Mouse (Mus musculus) adrenal gland, postnatal 0 days (tissue): Measurements from ENCODE around the gene Skap1. TPM values are rescaled to one million over a fixed set of nuclear protein-coding genes. Genes with fewer than 3 reads are reported as not detected.

Experiments
- polyA plus RNA-seq: library from polyadenylated mRNA; unstranded; fragments of >200 nt; fragmentation: Nextera tagmentation; extraction: Ambion mirVana; gene quantifications from 2 replicates; pipeline ENCODE4 v1.2.1, GENCODE M21; 2015

Skap1 gene
- polyA plus RNA-seq = 6.4 and 10.9 TPM in 2 replicates

DNA sequence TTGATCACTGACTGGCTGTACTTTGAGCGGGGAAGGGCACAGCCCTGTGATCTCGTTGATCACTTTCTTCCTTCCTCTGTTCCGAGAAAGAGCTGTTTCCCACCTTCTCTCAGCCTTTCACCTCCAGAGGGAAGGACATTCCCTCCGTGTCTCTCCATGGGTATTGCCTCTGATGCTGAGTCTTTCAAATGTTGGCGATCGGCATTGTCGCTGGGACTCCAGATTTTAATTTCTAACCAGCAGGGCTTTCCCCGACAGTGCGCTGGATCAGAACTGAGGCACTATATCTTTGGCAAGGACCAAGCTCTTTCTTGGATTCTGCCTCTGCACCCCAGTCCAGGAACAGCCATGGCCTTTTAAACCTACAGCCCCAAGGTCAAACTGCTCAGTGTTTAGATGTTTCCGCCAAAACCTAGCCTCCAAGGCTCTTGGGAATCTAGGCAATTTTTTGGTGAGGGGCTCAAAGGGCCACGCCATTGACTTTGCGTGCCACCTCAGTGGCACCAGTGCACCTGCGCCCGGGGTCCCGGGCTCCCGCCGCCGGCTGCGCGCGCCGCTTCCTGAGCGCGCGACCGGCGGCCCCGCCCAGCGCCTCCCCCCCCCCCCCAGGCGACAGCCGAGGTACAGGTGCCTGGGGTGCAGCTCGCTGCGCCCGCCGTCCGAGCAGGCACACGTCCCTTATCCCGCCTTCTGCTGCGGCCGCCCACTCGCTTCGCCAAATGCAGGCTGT, at the start of gene Skap1:
Gene Skap1 (plus strand): TSS at position 608 of the 730 bp plus-strand sequence.

GRCm38 (mm10) chr11:96776968-96777962, 312.9 kb downstream of the Skap1 start, which contains the start of gene Snx11:
Snx11 (minus strand) TSS chr11:96777559.

DNA sequence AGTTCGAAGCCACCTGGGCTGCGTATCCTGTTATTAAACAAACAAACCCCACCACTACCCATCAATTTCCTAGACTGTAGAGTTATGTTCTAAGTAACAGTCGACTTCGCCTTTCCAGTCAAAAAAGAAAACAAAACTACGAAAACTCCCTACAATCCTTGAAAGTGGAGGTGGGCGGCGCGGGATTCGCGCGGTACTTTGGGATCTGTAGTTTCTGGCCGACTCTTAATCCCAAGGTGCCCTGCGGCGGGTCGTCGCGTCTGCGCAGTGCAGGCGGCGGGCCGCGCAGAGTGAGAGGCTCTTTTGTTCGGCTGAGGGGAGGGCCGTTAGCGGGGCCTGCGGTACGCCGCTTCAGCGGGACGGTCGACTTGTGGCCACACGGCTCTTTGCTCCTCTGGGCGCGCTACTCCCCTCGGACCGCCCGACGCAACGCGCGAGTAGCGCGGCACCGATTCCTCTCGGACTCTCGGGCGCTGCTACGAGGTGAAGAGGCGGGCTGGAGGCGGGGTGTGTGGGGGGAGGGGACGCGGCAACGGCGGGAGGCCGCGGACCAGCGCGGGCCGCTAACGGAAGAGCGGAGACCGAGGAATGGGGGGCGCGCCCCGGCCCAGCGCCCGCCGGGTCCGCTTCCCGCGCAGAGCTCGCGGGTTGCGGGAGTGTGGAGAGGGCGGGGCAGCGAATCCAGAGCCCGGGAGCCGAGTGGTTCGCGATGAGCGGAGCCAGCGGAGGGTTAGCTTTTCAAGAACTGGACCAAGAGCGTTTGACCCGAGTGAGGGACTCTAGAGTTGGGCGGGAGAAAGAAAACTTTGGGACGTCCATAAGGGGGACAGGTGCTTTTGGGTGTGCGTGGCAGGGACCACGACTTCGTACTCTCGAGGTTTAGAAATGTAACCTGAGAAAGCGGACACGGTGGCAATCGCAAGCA, 324.7 kb downstream of the Skap1 start, which contains the start of gene Cbx1:
Gene Cbx1 (plus strand): TSS at position 257 of the 925 bp plus-strand sequence.

Other genes starting within 250 kb of the Skap1 start
- gene Hoxb9, start 193.1 kb upstream of the Skap1 start, polyA plus RNA-seq = 5.8 and 16.8 TPM in 2 replicates
- gene Hoxb8, start 182.7 kb upstream of the Skap1 start, polyA plus RNA-seq = 3.9 and 8.9 TPM in 2 replicates
- gene Hoxb7, start 178.0 kb upstream of the Skap1 start, polyA plus RNA-seq = 44.2 and 62.6 TPM in 2 replicates
- gene Hoxb6, start 172.1 kb upstream of the Skap1 start, polyA plus RNA-seq = 19.5 and 38.7 TPM in 2 replicates
- 2.8 and 9.2 TPM in 2 replicates for gene Hoxb5, start 161.3 kb upstream of the Skap1 start, polyA plus RNA-seq
- gene Hoxb4, start 146.3 kb upstream of the Skap1 start, polyA plus RNA-seq = 1.3 and 3.1 TPM in 2 replicates
- 1.4 and 3.3 TPM in 2 replicates for gene Hoxb3, start 141.3 kb upstream of the Skap1 start, polyA plus RNA-seq
- gene Hoxb2, start 114.1 kb upstream of the Skap1 start, polyA plus RNA-seq = 13.2 and 23.1 TPM in 2 replicates
- not detected in 2 replicates for gene Hoxb1, start 98.8 kb upstream of the Skap1 start, polyA plus RNA-seq